ENCODE assay signal across 19 mouse cellular contexts in genomic region chr8:122104658-122105057, GRCm38 (mm10).
"Had no signal": no experiment of that assay in that cellular context is flagged by ENCODE, and none has a peak within 500 bp of the region (broad histone marks: within the 10 kb centered on the region; RNA-seq: fewer than 3 reads in every experiment).

No protein-coding gene starts in this region.

- H3K36me3 ChIP-seq: lung, embryonic 15.5 days; midbrain, embryonic 10.5 days; midbrain, embryonic 12.5 days; neural tube, embryonic 13.5 days; neural tube, embryonic 15.5 days had no signal

- H3K9me3 ChIP-seq: lung, embryonic 15.5 days; midbrain, embryonic 10.5 days; midbrain, embryonic 12.5 days; neural tube, embryonic 13.5 days; neural tube, embryonic 15.5 days had no signal

- ATAC-seq: lung, postnatal 0 days; midbrain, embryonic 16.5 days had no signal

- H3K27me3 ChIP-seq: midbrain, embryonic 12.5 days; neural tube, embryonic 13.5 days; neural tube, embryonic 15.5 days had no signal

- H3K27ac ChIP-seq: lung, embryonic 15.5 days; midbrain, embryonic 10.5 days; midbrain, embryonic 12.5 days; neural tube, embryonic 13.5 days; neural tube, embryonic 15.5 days had no signal

- H3K4me3 ChIP-seq: lung, embryonic 15.5 days; midbrain, embryonic 10.5 days; midbrain, embryonic 12.5 days; myocyte; neural tube, embryonic 13.5 days; neural tube, embryonic 15.5 days had no signal

- DNase-seq: lung, adult 2 months; lung, postnatal 4 days; midbrain, embryonic 14.5 days; retina, postnatal 1 day; right cerebral cortex, adult 18-20 months; right cerebral cortex, postnatal 25 days; right cerebral cortex, postnatal 4 days; spleen, adult 18-20 months; thymus, adult 18-20 months; thymus, postnatal 14 days; thymus, postnatal 36 days had no signal
